Mouse (Mus musculus): Measurements from ENCODE around the gene Pign.

DNA sequence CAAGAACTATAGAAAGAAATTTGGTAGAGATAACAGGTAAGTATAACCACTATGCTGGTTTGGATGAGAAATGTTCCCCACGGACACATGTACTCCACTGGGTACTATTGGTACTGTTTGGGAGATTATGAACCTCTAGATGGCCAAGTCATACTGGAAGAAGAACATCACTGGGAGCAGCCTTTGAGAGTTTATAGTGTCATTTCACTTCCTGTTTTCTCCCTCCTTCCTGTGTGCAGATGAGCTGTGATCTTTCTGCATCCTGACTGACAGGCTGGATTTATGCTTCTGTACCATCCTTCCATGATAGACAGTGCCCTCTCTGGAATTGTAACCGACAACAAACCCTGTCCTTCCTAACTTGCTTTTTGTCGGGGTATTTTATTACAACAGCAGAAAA lies 110.3 kb downstream of the Pign start:
- TF ChIP-seq CTCF (IDR thresholded peaks at IDR 0.05; ENCODE audit: low read depth, low read length) (no peak), POLR2A (IDR thresholded peaks at IDR 0.05; ENCODE audit: insufficient read depth, low read length) (no peak), EP300 (IDR thresholded peaks at IDR 0.05; ENCODE audit: insufficient read depth, low read depth, low read length) (no peak)
